In the genomic region with DNA sequence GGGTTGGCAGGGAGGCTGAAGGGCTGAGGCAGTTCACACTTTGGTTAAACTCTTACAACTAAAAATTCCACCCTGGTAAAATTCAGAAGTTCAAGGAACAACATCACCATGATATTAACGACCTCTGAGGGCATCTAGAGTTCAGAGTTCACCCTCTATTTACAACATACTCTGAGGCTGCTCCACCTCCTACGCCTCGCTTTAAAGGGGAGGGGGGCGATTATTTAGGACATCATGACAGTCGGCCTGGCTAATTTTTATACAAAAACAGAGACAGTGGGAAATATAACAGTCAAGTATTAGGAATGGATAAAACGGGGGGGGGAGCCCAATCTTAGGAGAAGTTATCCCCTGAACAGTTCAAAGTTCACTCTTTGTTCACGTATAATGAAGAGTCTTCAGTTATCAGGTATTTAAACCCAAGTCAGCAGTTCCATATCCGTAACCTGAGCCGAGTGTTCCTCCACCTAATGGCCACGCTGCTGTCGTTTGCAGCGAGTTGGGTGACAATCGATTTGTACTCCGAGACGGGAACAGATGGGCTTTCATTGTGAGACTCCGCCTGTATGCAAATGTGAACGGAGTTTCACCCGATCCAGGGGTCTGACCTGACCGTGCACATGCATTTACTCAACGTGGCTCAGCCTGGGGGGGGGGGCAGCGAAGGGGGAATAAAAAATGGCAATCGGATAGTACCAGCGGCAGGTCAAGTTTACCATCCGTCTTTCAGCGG, we compare ENCODE assay signal across 8 mouse cellular contexts.
DNase-seq lines count a peak whose midpoint lies in the region; ATAC-seq and TF ChIP-seq lines count a peak whose summit lies in the region.

No protein-coding gene starts in this region.

- 3% methylated on average over 25 of the region's 25 CpGs for WGBS in kidney, embryonic 15.5 days
- 19% methylated on average over 25 of the region's 25 CpGs for WGBS in hindbrain, embryonic 10.5 days
- WGBS in liver, embryonic 12.5 days (ENCODE audit: insufficient replicate concordance): 37% methylated on average over 25 of the region's 25 CpGs
- WGBS in stomach, embryonic 15.5 days: 8% methylated on average over 25 of the region's 25 CpGs
- WGBS in thymus, adult 2 months: 65% methylated on average over 25 of the region's 25 CpGs

- H3K4me2 ChIP-seq in kidney, embryonic 15.5 days: peak overlapping the region; percentile 57
- peak overlapping the region; percentile 40 for H3K4me2 ChIP-seq in liver, embryonic 12.5 days
- H3K4me2 ChIP-seq in stomach, embryonic 15.5 days: peak overlapping the region; percentile 51

- no peaks in the 10 kb centered on the region for H3K27me3 ChIP-seq in kidney, embryonic 15.5 days
- H3K27me3 ChIP-seq in hindbrain, embryonic 10.5 days (ENCODE audit: insufficient read depth, poor library complexity, severe bottlenecking): peaks cover 32% of the 10 kb centered on the region
- peaks cover 13% of the 10 kb centered on the region; the same call in 1 of the 2 replicates for H3K27me3 ChIP-seq in liver, embryonic 12.5 days (replicated peaks)
- no peaks in the 10 kb centered on the region for H3K27me3 ChIP-seq in stomach, embryonic 15.5 days (replicated peaks)
- no peaks in the 10 kb centered on the region for H3K27me3 ChIP-seq in thymus, adult 2 months (ENCODE audit: control insufficient read depth, insufficient read depth, low read length)

- no peaks in the 10 kb centered on the region for H3K9me3 ChIP-seq in kidney, embryonic 15.5 days (replicated peaks)
- no peaks in the 10 kb centered on the region for H3K9me3 ChIP-seq in hindbrain, embryonic 10.5 days
- no peaks in the 10 kb centered on the region for H3K9me3 ChIP-seq in liver, embryonic 12.5 days (replicated peaks)
- H3K9me3 ChIP-seq in stomach, embryonic 15.5 days: no peaks in the 10 kb centered on the region

- peak overlapping the region; percentile 29 for H3K4me3 ChIP-seq in kidney, embryonic 15.5 days (replicated peaks)
- H3K4me3 ChIP-seq in hindbrain, embryonic 10.5 days: peak overlapping the region; percentile 37
- peak overlapping the region; percentile 19; the same call in 1 of the 2 replicates for H3K4me3 ChIP-seq in liver, embryonic 12.5 days
- H3K4me3 ChIP-seq in stomach, embryonic 15.5 days (replicated peaks): peak overlapping the region; percentile 20; the same call in 1 of the 2 replicates
- no peak overlapping the region for H3K4me3 ChIP-seq in thymus, adult 2 months (ENCODE audit: control insufficient read depth, insufficient read depth, low read length)

- H3K36me3 ChIP-seq in kidney, embryonic 15.5 days: no peaks in the 10 kb centered on the region
- no peaks in the 10 kb centered on the region for H3K36me3 ChIP-seq in hindbrain, embryonic 10.5 days
- no peaks in the 10 kb centered on the region for H3K36me3 ChIP-seq in liver, embryonic 12.5 days
- H3K36me3 ChIP-seq in stomach, embryonic 15.5 days: no peaks in the 10 kb centered on the region
- no peaks in the 10 kb centered on the region for H3K36me3 ChIP-seq in thymus, adult 2 months (ENCODE audit: control insufficient read depth, insufficient read depth, low read length)

- H3K27ac ChIP-seq in kidney, embryonic 15.5 days: peak overlapping the region; percentile 73
- peak overlapping the region; percentile 56; the same call in 1 of the 2 replicates for H3K27ac ChIP-seq in hindbrain, embryonic 10.5 days
- H3K27ac ChIP-seq in liver, embryonic 12.5 days: no peak overlapping the region
- no peak overlapping the region for H3K27ac ChIP-seq in stomach, embryonic 15.5 days
- no peak overlapping the region for H3K27ac ChIP-seq in thymus, adult 2 months (ENCODE audit: control insufficient read depth, insufficient read depth, low read length)

- no peak for DNase-seq in kidney, adult 9 months
- peak; percentile 74 for DNase-seq in hindbrain, embryonic 10.5 days (ENCODE audit: low spot score)
- DNase-seq in spleen, adult 18-20 months: no peak
- DNase-seq in thymus, adult 2 months: no peak

- peak; percentile 62; the same call in 1 of the 2 replicates for ATAC-seq in kidney, embryonic 15.5 days (replicated peaks; ENCODE audit: low FRiP score)
- ATAC-seq in liver, embryonic 12.5 days: no peak
- peak; percentile 31; the same call in 1 of the 2 replicates for ATAC-seq in stomach, embryonic 15.5 days (ENCODE audit: insufficient read depth, low FRiP score, low read depth)
- ATAC-seq in inflammation-experienced regulatory T-cells, adult 6 months: no peak

- no peak for TF ChIP-seq POLR2A in thymus, adult 2 months (IDR thresholded peaks at IDR 0.05; ENCODE audit: control insufficient read depth, extremely low read depth, insufficient read depth, low read length, poor library complexity)

- 0 out of 2 replicates have a peak overlapping the region, but pooled peaks have one; percentile 6 for H3K9ac ChIP-seq in kidney, embryonic 15.5 days
- no peak overlapping the region for H3K9ac ChIP-seq in liver, embryonic 12.5 days
- no peak overlapping the region for H3K9ac ChIP-seq in stomach, embryonic 15.5 days

- TF ChIP-seq CTCF in thymus, adult 2 months (IDR thresholded peaks at IDR 0.05; ENCODE audit: borderline replicate concordance, control insufficient read depth, extremely low read depth, insufficient read depth, low read length, poor library complexity): no peak

- H3K4me1 ChIP-seq in kidney, embryonic 15.5 days: peaks cover 53% of the 10 kb centered on the region
- peaks cover 54% of the 10 kb centered on the region for H3K4me1 ChIP-seq in hindbrain, embryonic 10.5 days (replicated peaks)
- H3K4me1 ChIP-seq in liver, embryonic 12.5 days: no peaks in the 10 kb centered on the region
- peaks cover 12% of the 10 kb centered on the region for H3K4me1 ChIP-seq in stomach, embryonic 15.5 days
- no peaks in the 10 kb centered on the region for H3K4me1 ChIP-seq in thymus, adult 2 months (replicated peaks; ENCODE audit: control insufficient read depth, insufficient read depth, low read length)

Comparison
In these comparisons a context has a peak if more than half of its experiments do, and no peak if none do; other contexts are left out.
1. ATAC-seq: peak in kidney, embryonic 15.5 days (single experiment) and stomach, embryonic 15.5 days (single experiment); none in liver, embryonic 12.5 days (single experiment) and inflammation-experienced regulatory T-cells, adult 6 months (single experiment).
2. H3K27ac ChIP-seq: peak in kidney, embryonic 15.5 days (single experiment) and hindbrain, embryonic 10.5 days (single experiment); none in liver, embryonic 12.5 days (single experiment), stomach, embryonic 15.5 days (single experiment) and thymus, adult 2 months (single experiment).
3. Peak in every context shown above with its lines, with median percentiles within 50 percentile points of each other: H3K4me2 ChIP-seq.